Mouse (Mus musculus) liver, embryonic 12.5 days (tissue): Measurements from ENCODE around the gene Coro1b. TPM values are rescaled to one million over a fixed set of nuclear protein-coding genes. Genes with fewer than 3 reads are reported as not detected.

Experiments used
- ATAC-seq: fragments of 200-750 bp; cut with Nextera tagmentation; 2 replicates; pipeline ENCODE4 v1.8.0; 2017; ENCODE audit warnings: moderate number of reproducible peaks, mild to moderate bottlenecking, moderate library complexity
- H3K27ac ChIP-seq: fragments of 300-500 bp; sonication (generic); 2 replicates; pipeline ENCODE4 v1.5.1; 2016; ENCODE audit warnings: mild to moderate bottlenecking
- H3K27me3 ChIP-seq: fragments of 300-500 bp; sonication (generic); replicated peaks from 2 replicates; pipeline ENCODE4 v1.6.1; 2016; ENCODE audit warnings: mild to moderate bottlenecking, moderate library complexity
- H3K36me3 ChIP-seq: fragments of 300-500 bp; sonication (generic); 2 replicates; pipeline ENCODE4 v1.6.1; 2016; ENCODE audit warnings: mild to moderate bottlenecking, moderate library complexity
- H3K4me1 ChIP-seq: fragments of 300-500 bp; sonication (generic); 2 replicates; pipeline ENCODE4 v1.6.1; 2016
- H3K4me2 ChIP-seq: fragments of 300-500 bp; sonication (generic); 2 replicates; pipeline ENCODE4 v1.6.1; 2016; ENCODE audit warnings: mild to moderate bottlenecking, moderate library complexity
- H3K4me3 ChIP-seq: fragments of 300-500 bp; sonication (generic); 2 replicates; pipeline ENCODE4 v1.5.1; 2016; ENCODE audit warnings: mild to moderate bottlenecking, moderate library complexity
- H3K9ac ChIP-seq: fragments of 300-500 bp; sonication (generic); 2 replicates; pipeline ENCODE4 v1.6.1; 2016; ENCODE audit warnings: mild to moderate bottlenecking, moderate library complexity
- H3K9me3 ChIP-seq: fragments of 300-500 bp; sonication (generic); replicated peaks from 2 replicates; pipeline ENCODE4 v1.6.1; 2016; ENCODE audit warnings: mild to moderate bottlenecking, moderate library complexity
- WGBS: fragments of 180-500 bp; shearing (Covaris S2); methylation state at CpG from one replicate; pipeline ENCODE4 v1.1.7; 2016; ENCODE audit not compliant: insufficient replicate concordance; 5-methylcytosine and 5-hydroxymethylcytosine counted together
- polyA plus RNA-seq: library from polyadenylated mRNA; unstranded; fragments of >200 nt; fragmentation: Nextera tagmentation; extraction: Ambion mirVana; gene quantifications from 2 replicates; pipeline ENCODE4 v1.2.1, GENCODE M21; 2016

The Coro1b gene
- polyA plus RNA-seq, 1 experiment from 2014 or later = 86.5 TPM

- Histone ChIP-seq H3K4me1 (peaks cover 50% of the 10 kb centered on the region), H3K9ac (no peak overlapping the region)
Measured at GRCm38 (mm10) chr19:4189051-4189620, 40.7 kb downstream of the Coro1b start.

GRCm38 (mm10) chr19:4190831-4191334 lies 42.5 kb downstream of the Coro1b start, which contains the start of gene Tbc1d10c:
Tbc1d10c (minus strand) TSS chr19:4191284.
- WGBS = 23% methylated on average over 4 of the region's 4 CpGs
- H3K27ac ChIP-seq = peak within 1 kb of the TSS; percentile 91
- no peak for ATAC-seq

More at GRCm38 (mm10) chr19:4189051-4189620, 40.7 kb downstream of the Coro1b start:
- Histone ChIP-seq H3K27ac (no peak overlapping the region), H3K36me3 (peaks cover 12% of the 10 kb centered on the region), H3K4me2 (no peak overlapping the region), H3K4me3 (no peak overlapping the region), H3K9me3 (no peaks in the 10 kb centered on the region), H3K27me3 (no peaks in the 10 kb centered on the region)
- 73% methylated on average over 12 of the region's 12 CpGs for WGBS
- ATAC-seq = no peak

GRCm38 (mm10) chr19:4191528-4192250 lies 43.3 kb downstream of the Coro1b start, which contains the start of gene Ppp1ca:
Ppp1ca (plus strand) TSS chr19:4192065.
- Histone ChIP-seq H3K36me3 (peaks cover 38% of the 10 kb centered on the region), H3K27me3 (no peaks in the 10 kb centered on the region), H3K9ac (peak within 1 kb of the TSS; percentile 97), H3K4me3 (peak within 1 kb of the TSS; percentile 93), H3K4me2 (peak within 1 kb of the TSS; percentile 89), H3K4me1 (peaks cover 56% of the 10 kb centered on the region), H3K9me3 (no peaks in the 10 kb centered on the region), H3K27ac (peak within 1 kb of the TSS; percentile 91)
- ATAC-seq = peak; percentile 93
- whole genome bisulfite sequencing = 6% methylated on average over 39 of the region's 47 CpGs

More at GRCm38 (mm10) chr19:4190831-4191334, 42.5 kb downstream of the Coro1b start, which contains the start of gene Tbc1d10c:
- no peaks in the 10 kb centered on the region for H3K27me3 ChIP-seq
- H3K36me3 ChIP-seq = peaks cover 30% of the 10 kb centered on the region
- H3K9me3 ChIP-seq = no peaks in the 10 kb centered on the region
- H3K4me2 ChIP-seq = peak within 1 kb of the TSS; percentile 89
- H3K9ac ChIP-seq = peak within 1 kb of the TSS; percentile 97
- peaks cover 51% of the 10 kb centered on the region for H3K4me1 ChIP-seq
- peak within 1 kb of the TSS; percentile 93 for H3K4me3 ChIP-seq

GRCm38 (mm10) chr19:4192251-4192985 lies 44.0 kb downstream of the Coro1b start:
- Histone ChIP-seq H3K27me3 (no peaks in the 10 kb centered on the region), H3K36me3 (peaks cover 45% of the 10 kb centered on the region), H3K9me3 (no peaks in the 10 kb centered on the region), H3K4me2 (peak overlapping the region; percentile 89), H3K4me1 (peaks cover 64% of the 10 kb centered on the region), H3K27ac (peak overlapping the region; percentile 91), H3K9ac (peak overlapping the region; percentile 97), H3K4me3 (peak overlapping the region; percentile 93)
- WGBS = under 1% methylated on average over 46 of the region's 52 CpGs
- ATAC-seq = peak; percentile 58

GRCm38 (mm10) chr19:4193129-4193528 lies 44.7 kb downstream of the Coro1b start:
- H3K27ac ChIP-seq = peak overlapping the region; percentile 91
- no peaks in the 10 kb centered on the region for H3K9me3 ChIP-seq
- H3K9ac ChIP-seq = peak overlapping the region; percentile 97
- H3K27me3 ChIP-seq = no peaks in the 10 kb centered on the region
- peaks cover 68% of the 10 kb centered on the region for H3K4me1 ChIP-seq
- ATAC-seq = no peak
- H3K4me3 ChIP-seq = peak overlapping the region; percentile 93
- peaks cover 52% of the 10 kb centered on the region for H3K36me3 ChIP-seq
- peak overlapping the region; percentile 89 for H3K4me2 ChIP-seq
- 50% methylated on average over 6 of the region's 6 CpGs for WGBS

- H3K27ac ChIP-seq = peak overlapping the region; percentile 91
- 76% methylated on average over 8 of the region's 8 CpGs for WGBS
- peaks cover 63% of the 10 kb centered on the region for H3K36me3 ChIP-seq
- H3K9ac ChIP-seq = 0 out of 2 replicates have a peak overlapping the region, but pooled peaks have one; percentile 12
- no peaks in the 10 kb centered on the region for H3K27me3 ChIP-seq
- ATAC-seq = no peak
- H3K4me1 ChIP-seq = peaks cover 75% of the 10 kb centered on the region
- H3K4me3 ChIP-seq = peak overlapping the region; percentile 93; the same call in 1 of the 2 replicates
- peak overlapping the region; percentile 89 for H3K4me2 ChIP-seq
- no peaks in the 10 kb centered on the region for H3K9me3 ChIP-seq
Measured at GRCm38 (mm10) chr19:4194021-4194724, 45.8 kb downstream of the Coro1b start.

- H3K27ac ChIP-seq = peak overlapping the region; percentile 91; the same call in 1 of the 2 replicates
- ATAC-seq = no peak
Measured at GRCm38 (mm10) chr19:4194776-4195650, 46.6 kb downstream of the Coro1b start.

GRCm38 (mm10) chr19:4196048-4196447 lies 47.6 kb downstream of the Coro1b start:
- 74% methylated on average over 2 of the region's 2 CpGs for WGBS
- H3K27me3 ChIP-seq = no peaks in the 10 kb centered on the region
- H3K27ac ChIP-seq = no peak overlapping the region
- H3K36me3 ChIP-seq = peaks cover 77% of the 10 kb centered on the region
- no peak for ATAC-seq
- no peak overlapping the region for H3K9ac ChIP-seq
- H3K9me3 ChIP-seq = no peaks in the 10 kb centered on the region
- H3K4me3 ChIP-seq = no peak overlapping the region
- H3K4me1 ChIP-seq = peaks cover 85% of the 10 kb centered on the region
- H3K4me2 ChIP-seq = no peak overlapping the region

More at GRCm38 (mm10) chr19:4194776-4195650, 46.6 kb downstream of the Coro1b start:
- peaks cover 71% of the 10 kb centered on the region for H3K36me3 ChIP-seq
- H3K4me1 ChIP-seq = peaks cover 84% of the 10 kb centered on the region
- H3K4me2 ChIP-seq = no peak overlapping the region
- H3K4me3 ChIP-seq = no peak overlapping the region
- H3K27me3 ChIP-seq = no peaks in the 10 kb centered on the region
- H3K9me3 ChIP-seq = no peaks in the 10 kb centered on the region
- no peak overlapping the region for H3K9ac ChIP-seq
- WGBS = 77% methylated on average over 12 of the region's 12 CpGs

GRCm38 (mm10) chr19:4196548-4196947 lies 48.1 kb downstream of the Coro1b start:
- Histone ChIP-seq H3K36me3 (peaks cover 77% of the 10 kb centered on the region), H3K27ac (peak overlapping the region; percentile 28; the same call in 1 of the 2 replicates), H3K4me1 (peaks cover 80% of the 10 kb centered on the region), H3K4me3 (no peak overlapping the region), H3K4me2 (no peak overlapping the region), H3K9me3 (no peaks in the 10 kb centered on the region), H3K9ac (peak overlapping the region; percentile 13; the same call in 1 of the 2 replicates), H3K27me3 (no peaks in the 10 kb centered on the region)
- no peak for ATAC-seq
- WGBS = 55% methylated on average over 5 of the region's 5 CpGs

- H3K27me3 ChIP-seq = no peaks in the 10 kb centered on the region
- 70% methylated on average over 3 of the region's 3 CpGs for WGBS
- peaks cover 85% of the 10 kb centered on the region for H3K4me1 ChIP-seq
- no peaks in the 10 kb centered on the region for H3K9me3 ChIP-seq
- H3K9ac ChIP-seq = peak overlapping the region; percentile 13; the same call in 1 of the 2 replicates
- ATAC-seq = no peak
- H3K4me2 ChIP-seq = no peak overlapping the region
- H3K4me3 ChIP-seq = no peak overlapping the region
- peaks cover 77% of the 10 kb centered on the region for H3K36me3 ChIP-seq
- H3K27ac ChIP-seq = peak overlapping the region; percentile 53; the same call in 1 of the 2 replicates
Measured at GRCm38 (mm10) chr19:4197180-4197579, 48.8 kb downstream of the Coro1b start.
